Mouse (Mus musculus): ENCODE results near the gene Serinc4.

Gene Serinc4

GRCm38 (mm10) chr2:121396624-121397023 lies 60.0 kb downstream of the Serinc4 start:
- DNase-seq (ENCODE audit: low spot score in 2 of 2), result peak; percentile 79 to 87
